Mouse (Mus musculus): ENCODE measurements around the gene Arhgef28.

The Arhgef28 gene

GRCm38 (mm10) chr13:97918117-97918900 is 287.9 kb downstream of the Arhgef28 start:
- DNase-seq (ENCODE audit: low spot score) = no peak

- DNase-seq (ENCODE audit: low spot score) = no peak
Measured at GRCm38 (mm10) chr13:97911013-97911412, 295.2 kb downstream of the Arhgef28 start.

GRCm38 (mm10) chr13:97902821-97903220 is 303.4 kb downstream of the Arhgef28 start:
- no peak for DNase-seq (ENCODE audit: low spot score)

- no peak for DNase-seq (ENCODE audit: low spot score)
Measured at GRCm38 (mm10) chr13:97900380-97900758, 305.9 kb downstream of the Arhgef28 start.

GRCm38 (mm10) chr13:97899604-97900379 is 306.4 kb downstream of the Arhgef28 start:
- no peak for DNase-seq (ENCODE audit: low spot score)

- no peak for DNase-seq (ENCODE audit: low spot score)
Measured at GRCm38 (mm10) chr13:97898590-97898989, 307.6 kb downstream of the Arhgef28 start.

- no peak for DNase-seq (ENCODE audit: low spot score)
Measured at GRCm38 (mm10) chr13:97893031-97893825, 313.0 kb downstream of the Arhgef28 start.

- DNase-seq (ENCODE audit: low spot score) = no peak
Measured at GRCm38 (mm10) chr13:97892089-97892884, 314.0 kb downstream of the Arhgef28 start.

- no peak for DNase-seq (ENCODE audit: low spot score)
Measured at GRCm38 (mm10) chr13:97888046-97888445, 318.2 kb downstream of the Arhgef28 start.

- DNase-seq (ENCODE audit: low spot score) = no peak
Measured at GRCm38 (mm10) chr13:97887558-97887957, 318.7 kb downstream of the Arhgef28 start.

GRCm38 (mm10) chr13:97883629-97884028 is 322.6 kb downstream of the Arhgef28 start:
- DNase-seq (ENCODE audit: low spot score) = no peak

GRCm38 (mm10) chr13:97876450-97876849 is 329.8 kb downstream of the Arhgef28 start:
- no peak for DNase-seq (ENCODE audit: low spot score)

GRCm38 (mm10) chr13:97876031-97876430 is 330.2 kb downstream of the Arhgef28 start:
- no peak for DNase-seq (ENCODE audit: low spot score)

- DNase-seq (ENCODE audit: low spot score) = no peak
Measured at GRCm38 (mm10) chr13:97869428-97869827, 336.8 kb downstream of the Arhgef28 start.

- no peak for DNase-seq (ENCODE audit: low spot score)
Measured at GRCm38 (mm10) chr13:97867322-97867962, 338.8 kb downstream of the Arhgef28 start.

GRCm38 (mm10) chr13:97859071-97859470 is 347.2 kb downstream of the Arhgef28 start:
- no peak for DNase-seq (ENCODE audit: low spot score)

- DNase-seq (ENCODE audit: low spot score) = no peak
Measured at GRCm38 (mm10) chr13:97857860-97858259, 348.4 kb downstream of the Arhgef28 start.

- no peak for DNase-seq (ENCODE audit: low spot score)
Measured at GRCm38 (mm10) chr13:97853356-97853968, 352.8 kb downstream of the Arhgef28 start.

All from ovary, postnatal 36 days (tissue).